Mouse (Mus musculus) hindbrain, embryonic 11.5 days (tissue): ENCODE data around the gene Zfp626. TPM values are rescaled to one million over a fixed set of nuclear protein-coding genes. Genes with fewer than 3 reads are reported as not detected.
"Not testable (repeated sequence)": the region's sequence is repeated elsewhere in the genome, so short reads cannot be mapped to it uniquely, and the experiment has no call there.

ENCODE experiments used
- ATAC-seq: fragments of 200-750 bp; cut with Nextera tagmentation; 2 replicates; pipeline ENCODE4 v1.8.0; 2017; ENCODE audit warnings: mild to moderate bottlenecking, moderate TSS enrichment, moderate library complexity; ENCODE audit not compliant: low FRiP score
- DNase-seq: peaks from one replicate; pipeline ENCODE4 v3.0.0-alpha.2; 2015; ENCODE audit warnings: low spot score
- H3K27ac ChIP-seq: fragments of 300-500 bp; sonication (generic); 2 replicates; pipeline ENCODE4 v1.5.1; 2014; ENCODE audit warnings: mild to moderate bottlenecking, low read depth, low read length
- H3K27me3 ChIP-seq: fragments of 300-500 bp; sonication (generic); 2 replicates; pipeline ENCODE4 v1.6.1; 2014; ENCODE audit warnings: mild to moderate bottlenecking, low read length, moderate library complexity, mixed read lengths; ENCODE audit not compliant: control insufficient read depth, insufficient read depth
- H3K36me3 ChIP-seq: fragments of 300-500 bp; sonication (generic); 2 replicates; pipeline ENCODE4 v1.6.1; 2014; ENCODE audit warnings: mild to moderate bottlenecking, low read length, moderate library complexity, mixed read lengths; ENCODE audit not compliant: control insufficient read depth, insufficient read depth
- H3K4me1 ChIP-seq: fragments of 300-500 bp; sonication (generic); replicated peaks from 2 replicates; pipeline ENCODE4 v1.6.1; 2014; ENCODE audit warnings: low read length, mixed read lengths; ENCODE audit not compliant: control insufficient read depth, insufficient read depth
- H3K4me2 ChIP-seq: fragments of 300-500 bp; sonication (generic); replicated peaks from 2 replicates; pipeline ENCODE4 v1.6.1; 2014; ENCODE audit warnings: mild to moderate bottlenecking, low read depth, low read length
- H3K4me3 ChIP-seq: fragments of 300-500 bp; sonication (generic); 2 replicates; pipeline ENCODE4 v1.5.1; 2014; ENCODE audit warnings: low read depth, low read length
- H3K9ac ChIP-seq: fragments of 300-500 bp; sonication (generic); 2 replicates; pipeline ENCODE4 v1.6.1; 2014; ENCODE audit warnings: low read depth, low read length
- H3K9me3 ChIP-seq: fragments of 300-500 bp; sonication (generic); 2 replicates; pipeline ENCODE4 v1.6.1; 2016; ENCODE audit warnings: low read length; ENCODE audit not compliant: control insufficient read depth
- WGBS: fragments of 180-500 bp; shearing (Covaris S2); extraction: QIAGEN DNeasy Blood & Tissue Kit; methylation state at CpG from one replicate; pipeline ENCODE4 v1.1.7; 2014; 5-methylcytosine and 5-hydroxymethylcytosine counted together
- polyA plus RNA-seq: library from polyadenylated mRNA; unstranded; fragments of >200 nt; fragmentation: Nextera tagmentation; extraction: Ambion mirVana; gene quantifications from 2 replicates; pipeline ENCODE4 v1.2.1, GENCODE M21; 2014

The Zfp626 gene
- polyA plus RNA-seq, 1 experiment from 2014 or later: 2.4 TPM

GRCm38 (mm10) chr7:27804297-27805030, 2.5 kb upstream of the Zfp626 start:
- Histone ChIP-seq H3K4me2 (peak overlapping the region; percentile 81), H3K9ac (peak overlapping the region; percentile 69), H3K27ac (no peak overlapping the region), H3K36me3 (0 out of 2 replicates have a peak, but pooled peaks cover 4% of the 10 kb centered on the region), H3K9me3 (no peaks in the 10 kb centered on the region), H3K4me1 (no peaks in the 10 kb centered on the region), H3K27me3 (no peaks in the 10 kb centered on the region), H3K4me3 (peak overlapping the region; percentile 78)
- under 1% methylated on average over 25 of the region's 25 CpGs for WGBS
- ATAC-seq (peak; percentile 91), DNase-seq (peak; percentile 79)

GRCm38 (mm10) chr7:27807305-27807704, 309 bp downstream of the Zfp626 start:
- H3K4me2 ChIP-seq, H3K36me3 ChIP-seq, ATAC-seq, H3K9me3 ChIP-seq, H3K4me3 ChIP-seq, H3K4me1 ChIP-seq, H3K27ac ChIP-seq, H3K9ac ChIP-seq, DNase-seq, H3K27me3 ChIP-seq: not testable (repeated sequence)
- 81% methylated on average over 7 of the region's 7 CpGs for WGBS

- Histone ChIP-seq H3K9ac (no peak overlapping the region), H3K27ac (no peak overlapping the region), H3K9me3 (no peaks in the 10 kb centered on the region), H3K4me3 (no peak overlapping the region), H3K36me3 (0 out of 2 replicates have a peak, but pooled peaks cover 9% of the 10 kb centered on the region), H3K27me3 (no peaks in the 10 kb centered on the region), H3K4me1 (no peaks in the 10 kb centered on the region), H3K4me2 (no peak overlapping the region)
- DNase-seq (no peak), ATAC-seq (no peak)
- 93% methylated on average over 7 of the region's 7 CpGs for WGBS
Measured at GRCm38 (mm10) chr7:27818526-27819110, 11.6 kb downstream of the Zfp626 start.

- Histone ChIP-seq H3K36me3 (0 out of 2 replicates have a peak, but pooled peaks cover 9% of the 10 kb centered on the region), H3K4me2 (no peak overlapping the region), H3K9me3 (no peaks in the 10 kb centered on the region), H3K27ac (no peak overlapping the region), H3K27me3 (no peaks in the 10 kb centered on the region), H3K4me1 (no peaks in the 10 kb centered on the region), H3K9ac (no peak overlapping the region), H3K4me3 (no peak overlapping the region)
- DNase-seq: no peak
- no peak for ATAC-seq
Measured at GRCm38 (mm10) chr7:27822611-27823010, 15.6 kb downstream of the Zfp626 start.

- H3K36me3 ChIP-seq: no peaks in the 10 kb centered on the region
- no peak overlapping the region for H3K9ac ChIP-seq
- no peaks in the 10 kb centered on the region for H3K27me3 ChIP-seq
- H3K27ac ChIP-seq: no peak overlapping the region
- H3K9me3 ChIP-seq: no peaks in the 10 kb centered on the region
- WGBS: 81% methylated on average over 2 of the region's 2 CpGs
- ATAC-seq: no peak
- no peak for DNase-seq
- H3K4me2 ChIP-seq: no peak overlapping the region
- H3K4me3 ChIP-seq: no peak overlapping the region
- no peaks in the 10 kb centered on the region for H3K4me1 ChIP-seq
Measured at GRCm38 (mm10) chr7:27834131-27834530, 27.1 kb downstream of the Zfp626 start.

- Histone ChIP-seq H3K4me2 (peak overlapping the region; percentile 54), H3K27ac (peak overlapping the region; percentile 74; the same call in 1 of the 2 replicates), H3K36me3 (no peaks in the 10 kb centered on the region), H3K9ac (peak overlapping the region; percentile 52), H3K4me1 (no peaks in the 10 kb centered on the region), H3K9me3 (no peaks in the 10 kb centered on the region), H3K4me3 (peak overlapping the region; percentile 25), H3K27me3 (no peaks in the 10 kb centered on the region)
- 36% methylated on average over 6 of the region's 6 CpGs for WGBS
- DNase-seq: peak; percentile 23
- ATAC-seq: peak; percentile 36; the same call in 1 of the 2 replicates
Measured at GRCm38 (mm10) chr7:27837896-27838295, 30.9 kb downstream of the Zfp626 start.

GRCm38 (mm10) chr7:27838323-27839249, 31.6 kb downstream of the Zfp626 start, which contains the start of gene Zfp59:
Zfp59 (plus strand) TSS chr7:27838607.
- peak; percentile 98 for ATAC-seq
- peak within 1 kb of the TSS; percentile 25 for H3K4me3 ChIP-seq
- DNase-seq: peak; percentile 91
- H3K4me1 ChIP-seq: no peaks in the 10 kb centered on the region
- H3K9ac ChIP-seq: peak within 1 kb of the TSS; percentile 57
- H3K4me2 ChIP-seq: peak within 1 kb of the TSS; percentile 54
- no peaks in the 10 kb centered on the region for H3K9me3 ChIP-seq
- no peaks in the 10 kb centered on the region for H3K36me3 ChIP-seq
- peak within 1 kb of the TSS; percentile 74; the same call in 1 of the 2 replicates for H3K27ac ChIP-seq
- H3K27me3 ChIP-seq: no peaks in the 10 kb centered on the region
- 4% methylated on average over 34 of the region's 34 CpGs for WGBS

- ATAC-seq: no peak
- Histone ChIP-seq H3K9ac (no peak overlapping the region; the same call in 1 of the 2 replicates), H3K4me2 (no peak overlapping the region)
Measured at GRCm38 (mm10) chr7:27839596-27839995, 32.6 kb downstream of the Zfp626 start.

More at GRCm38 (mm10) chr7:27839596-27839995, 32.6 kb downstream of the Zfp626 start:
- Histone ChIP-seq H3K9me3 (no peaks in the 10 kb centered on the region), H3K27ac (no peak overlapping the region), H3K4me3 (no peak overlapping the region), H3K27me3 (no peaks in the 10 kb centered on the region), H3K4me1 (no peaks in the 10 kb centered on the region), H3K36me3 (no peaks in the 10 kb centered on the region)
- DNase-seq: no peak
- 92% methylated on average over 7 of the region's 7 CpGs for WGBS
